Mouse (Mus musculus) liver, adult 2 months (tissue): ENCODE results near the gene Slc9b1.

ENCODE experiments used
- CTCF ChIP-seq: fragments of 200-500 bp; IDR thresholded peaks from 2 replicates; pipeline ENCODE4 v1.5.1; 2011; ENCODE audit warnings: low read depth, low read length, control low read depth
- POLR2A ChIP-seq: fragments of 200-500 bp; IDR thresholded peaks from 2 replicates; pipeline ENCODE4 v1.6.1; 2011; ENCODE audit warnings: low read length, control low read depth; ENCODE audit not compliant: insufficient read depth; ENCODE audit errors: extremely low read depth

GRCm38 (mm10) chr3:135436901-135437616, 89.2 kb downstream of the Slc9b1 start:
- TF ChIP-seq CTCF (no peak), POLR2A (no peak)
